Mouse (Mus musculus) liver, embryonic 14.5 days (tissue): ENCODE results near the gene Sla2.

Experiments
- CTCF ChIP-seq: IDR thresholded peaks from 2 replicates; pipeline ENCODE4 v1.5.1; 2016; ENCODE audit warnings: antibody characterized with exemption, low read depth, control low read depth
- EP300 ChIP-seq: IDR thresholded peaks from 2 replicates; pipeline ENCODE4 v1.6.1; 2016; ENCODE audit warnings: antibody characterized with exemption, low read depth

DNA sequence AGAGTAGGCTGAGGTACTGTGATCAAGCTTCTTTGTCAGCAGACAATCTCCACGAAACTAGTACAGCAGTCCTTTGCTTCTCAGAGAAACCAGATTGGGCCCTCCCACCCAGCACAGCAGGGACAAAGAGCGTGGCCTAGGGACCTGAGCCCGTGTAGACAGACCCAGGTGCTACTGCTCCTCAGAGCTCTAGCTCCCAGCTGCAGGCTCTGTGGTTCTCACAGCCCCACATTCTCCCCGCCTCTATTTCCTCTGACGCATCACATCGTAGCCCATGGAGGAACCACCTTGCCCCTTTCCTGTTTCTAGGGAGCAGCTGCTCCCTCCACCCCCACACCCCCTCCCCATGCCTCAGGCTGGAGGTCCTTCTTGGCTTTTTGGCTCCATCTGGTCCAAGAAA is at the start of gene Sla2:
- TF ChIP-seq CTCF (no peak), EP300 (no peak)
